Mouse (Mus musculus) hindbrain, embryonic 11.5 days (tissue): ENCODE data around the gene Spata31d1b. TPM values are rescaled to one million over a fixed set of nuclear protein-coding genes. Genes with fewer than 3 reads are reported as not detected.
A peak's percentile ranks its signal among the peaks of the same experiment; 100 is the strongest.
"Not testable (repeated sequence)": the region's sequence is repeated elsewhere in the genome, so short reads cannot be mapped to it uniquely, and the experiment has no call there.

ENCODE experiments used
- ATAC-seq: fragments of 200-750 bp; cut with Nextera tagmentation; 2 replicates; pipeline ENCODE4 v1.8.0; 2017; ENCODE audit warnings: mild to moderate bottlenecking, moderate TSS enrichment, moderate library complexity; ENCODE audit not compliant: low FRiP score
- DNase-seq: peaks from one replicate; pipeline ENCODE4 v3.0.0-alpha.2; 2015; ENCODE audit warnings: low spot score
- H3K27ac ChIP-seq: fragments of 300-500 bp; sonication (generic); 2 replicates; pipeline ENCODE4 v1.5.1; 2014; ENCODE audit warnings: mild to moderate bottlenecking, low read depth, low read length
- H3K27me3 ChIP-seq: fragments of 300-500 bp; sonication (generic); 2 replicates; pipeline ENCODE4 v1.6.1; 2014; ENCODE audit warnings: mild to moderate bottlenecking, low read length, moderate library complexity, mixed read lengths; ENCODE audit not compliant: control insufficient read depth, insufficient read depth
- H3K36me3 ChIP-seq: fragments of 300-500 bp; sonication (generic); 2 replicates; pipeline ENCODE4 v1.6.1; 2014; ENCODE audit warnings: mild to moderate bottlenecking, low read length, moderate library complexity, mixed read lengths; ENCODE audit not compliant: control insufficient read depth, insufficient read depth
- H3K4me1 ChIP-seq: fragments of 300-500 bp; sonication (generic); replicated peaks from 2 replicates; pipeline ENCODE4 v1.6.1; 2014; ENCODE audit warnings: low read length, mixed read lengths; ENCODE audit not compliant: control insufficient read depth, insufficient read depth
- H3K4me2 ChIP-seq: fragments of 300-500 bp; sonication (generic); replicated peaks from 2 replicates; pipeline ENCODE4 v1.6.1; 2014; ENCODE audit warnings: mild to moderate bottlenecking, low read depth, low read length
- H3K4me3 ChIP-seq: fragments of 300-500 bp; sonication (generic); 2 replicates; pipeline ENCODE4 v1.5.1; 2014; ENCODE audit warnings: low read depth, low read length
- H3K9ac ChIP-seq: fragments of 300-500 bp; sonication (generic); 2 replicates; pipeline ENCODE4 v1.6.1; 2014; ENCODE audit warnings: low read depth, low read length
- H3K9me3 ChIP-seq: fragments of 300-500 bp; sonication (generic); 2 replicates; pipeline ENCODE4 v1.6.1; 2016; ENCODE audit warnings: low read length; ENCODE audit not compliant: control insufficient read depth
- WGBS: fragments of 180-500 bp; shearing (Covaris S2); extraction: QIAGEN DNeasy Blood & Tissue Kit; methylation state at CpG from one replicate; pipeline ENCODE4 v1.1.7; 2014; 5-methylcytosine and 5-hydroxymethylcytosine counted together
- polyA plus RNA-seq: library from polyadenylated mRNA; unstranded; fragments of >200 nt; fragmentation: Nextera tagmentation; extraction: Ambion mirVana; gene quantifications from 2 replicates; pipeline ENCODE4 v1.2.1, GENCODE M21; 2014

Gene Spata31d1b
- polyA plus RNA-seq, 1 experiment from 2014 or later, result not detected

DNA sequence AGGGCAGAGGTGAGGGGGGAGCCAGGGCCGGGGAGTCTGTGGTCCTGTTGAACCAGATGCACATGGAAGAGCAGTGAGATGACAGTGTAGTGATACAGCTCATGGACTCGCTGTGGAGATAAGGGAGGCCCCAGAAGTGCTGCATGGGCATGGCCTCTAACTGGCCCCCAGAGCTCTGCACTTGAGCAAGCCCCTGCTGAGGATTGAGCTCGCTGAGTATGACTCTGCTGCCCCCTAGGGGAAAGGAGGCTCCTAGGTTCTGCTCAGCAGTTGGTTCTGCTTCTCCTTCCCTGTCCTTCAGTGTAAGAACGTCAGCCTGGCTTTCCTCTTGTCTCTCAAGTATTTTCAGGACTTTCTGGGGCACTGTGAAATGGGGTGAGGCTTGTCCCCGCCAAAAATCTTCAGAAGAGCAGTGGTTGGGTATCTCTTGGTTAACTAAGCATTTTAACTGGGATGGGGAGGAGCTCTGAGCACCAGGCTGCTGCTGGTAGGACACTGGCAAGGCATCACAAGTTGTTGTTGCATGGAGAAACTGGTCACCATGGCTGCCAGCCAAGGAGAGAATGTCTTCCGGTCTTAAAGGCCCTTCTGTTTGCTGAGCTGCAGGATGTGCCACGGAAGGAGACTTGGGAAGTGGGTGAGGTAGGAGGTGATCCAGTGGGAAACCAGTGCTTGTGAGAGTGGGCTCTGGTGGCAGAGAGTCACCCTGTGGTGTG lies 16.5 kb downstream of the Spata31d1b start:
- no peaks in the 10 kb centered on the region for H3K27me3 ChIP-seq
- H3K4me2 ChIP-seq, result no peak overlapping the region
- DNase-seq, result peak; percentile 91
- peak; percentile 89 for ATAC-seq
- no peak overlapping the region for H3K27ac ChIP-seq
- no peak overlapping the region for H3K9ac ChIP-seq
- H3K4me1 ChIP-seq, result no peaks in the 10 kb centered on the region
- H3K4me3 ChIP-seq, result no peak overlapping the region
- H3K36me3 ChIP-seq, result no peaks in the 10 kb centered on the region
- no peaks in the 10 kb centered on the region for H3K9me3 ChIP-seq
- WGBS, result 28% methylated on average over 7 of the region's 7 CpGs

DNA sequence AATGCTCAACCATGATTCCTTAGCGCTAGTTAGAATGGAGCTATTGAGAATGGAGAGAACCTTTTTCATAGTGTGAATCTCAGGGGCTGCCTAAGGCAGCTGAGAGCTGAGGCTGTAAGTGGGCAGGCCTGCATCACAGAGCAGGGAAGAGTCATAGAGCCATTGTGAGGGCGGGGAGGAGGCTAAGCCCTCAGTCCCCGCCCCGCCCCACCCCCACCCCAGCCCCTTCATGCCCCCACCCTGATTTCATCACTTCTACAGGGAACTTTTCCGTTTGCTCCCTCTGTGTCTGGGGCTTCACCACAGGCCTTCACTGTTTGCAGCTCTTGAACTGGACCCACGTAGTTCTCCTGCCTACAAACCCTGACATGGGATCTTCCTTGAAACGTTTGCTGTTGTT lies 19.6 kb downstream of the Spata31d1b start, which contains the start of gene Spata31d1d:
Spata31d1d (minus strand) TSS at position 101 of the 400 bp plus-strand sequence.
- H3K4me1 ChIP-seq, result no peaks in the 10 kb centered on the region

DNA sequence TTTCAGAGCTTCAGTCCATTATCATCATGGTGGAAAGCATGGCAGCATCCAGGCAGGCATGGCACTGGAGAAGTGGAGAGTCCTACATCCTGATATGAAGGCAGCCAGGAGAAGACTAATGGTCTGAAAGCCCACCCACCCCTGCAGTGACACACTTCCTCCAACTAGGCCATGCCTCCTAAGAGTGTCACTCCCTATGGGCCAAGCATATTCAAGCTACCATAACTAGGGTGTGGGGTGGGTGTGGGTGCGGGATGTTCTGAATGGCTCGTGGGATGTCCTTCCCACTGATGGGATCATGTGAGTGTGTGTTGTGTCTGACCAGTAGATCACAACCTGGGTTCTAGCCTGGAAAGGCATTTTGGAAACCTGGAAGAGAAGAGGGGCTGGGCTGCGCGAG lies 21.9 kb downstream of the Spata31d1b start:
- H3K27ac ChIP-seq, result no peak overlapping the region
- no peaks in the 10 kb centered on the region for H3K4me1 ChIP-seq
- DNase-seq, result no peak
- H3K9me3 ChIP-seq, result no peaks in the 10 kb centered on the region
- H3K9ac ChIP-seq, result no peak overlapping the region
- WGBS, result 72% methylated on average over 2 of the region's 4 CpGs
- no peaks in the 10 kb centered on the region for H3K27me3 ChIP-seq
- no peak overlapping the region for H3K4me3 ChIP-seq
- ATAC-seq, result no peak
- H3K36me3 ChIP-seq, result no peaks in the 10 kb centered on the region
- no peak overlapping the region for H3K4me2 ChIP-seq

More for the DNA sequence above, 19.6 kb downstream of the Spata31d1b start, which contains the start of gene Spata31d1d:
- Histone ChIP-seq H3K36me3 (no peaks in the 10 kb centered on the region), H3K4me2 (no peak within 1 kb of the TSS), H3K27me3 (no peaks in the 10 kb centered on the region), H3K9ac (no peak within 1 kb of the TSS), H3K27ac (no peak within 1 kb of the TSS), H3K9me3 (no peaks in the 10 kb centered on the region), H3K4me3 (no peak within 1 kb of the TSS)
- DNase-seq (no peak), ATAC-seq (no peak)
- 45% methylated on average over 6 of the region's 7 CpGs for WGBS

DNA sequence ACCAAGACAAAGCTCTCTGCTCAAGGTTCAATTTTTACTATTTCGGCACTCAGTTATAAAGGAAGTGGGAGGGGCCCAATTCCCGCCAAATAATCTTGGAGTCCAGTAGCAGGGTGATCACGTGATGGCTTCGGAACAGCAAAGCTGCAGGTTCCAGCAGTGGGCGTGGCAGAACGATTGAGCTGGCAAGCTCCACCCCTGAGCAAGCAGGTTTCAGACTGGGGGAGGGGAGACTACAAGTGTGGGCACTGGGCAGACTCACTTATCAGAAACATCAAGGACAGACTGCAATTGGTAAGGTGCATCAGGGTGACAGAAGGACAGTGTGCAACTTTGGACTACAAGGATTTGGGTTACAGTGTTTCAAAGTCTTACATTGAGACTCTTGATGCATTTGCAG lies 22.3 kb downstream of the Spata31d1b start:
- ATAC-seq, result not testable (repeated sequence)

DNA sequence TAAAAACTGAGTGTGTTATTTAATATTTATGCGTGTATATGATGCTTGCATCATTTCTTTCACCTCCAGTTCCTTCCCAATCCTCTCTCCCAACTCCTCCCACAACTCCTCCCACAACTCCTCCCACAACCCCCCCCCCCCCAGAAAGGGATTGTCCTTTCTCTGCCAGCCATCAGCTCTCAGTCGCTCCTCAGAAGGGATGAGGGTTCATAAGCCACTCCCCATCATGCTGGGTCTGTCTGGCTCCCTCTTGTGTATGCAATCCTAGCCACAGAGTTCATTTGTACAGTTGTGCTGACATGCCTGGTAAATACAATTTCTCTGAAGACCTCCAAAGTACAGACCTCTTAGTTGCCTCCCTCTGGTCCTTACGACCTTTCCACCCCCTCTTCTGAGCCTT lies 23.1 kb downstream of the Spata31d1b start:
- no peak for ATAC-seq
- H3K9ac ChIP-seq, result no peak overlapping the region
- no peaks in the 10 kb centered on the region for H3K4me1 ChIP-seq
- H3K27me3 ChIP-seq, result no peaks in the 10 kb centered on the region
- WGBS, result 37% methylated on average over 3 of the region's 3 CpGs
- H3K9me3 ChIP-seq, result no peaks in the 10 kb centered on the region
- no peak overlapping the region for H3K27ac ChIP-seq
- H3K36me3 ChIP-seq, result no peaks in the 10 kb centered on the region
- H3K4me3 ChIP-seq, result no peak overlapping the region
- peak; percentile 30 for DNase-seq
- no peak overlapping the region for H3K4me2 ChIP-seq

More for the DNA sequence above, 22.3 kb downstream of the Spata31d1b start:
- not testable (repeated sequence) for H3K4me3 ChIP-seq, DNase-seq, H3K9me3 ChIP-seq, H3K27me3 ChIP-seq, H3K9ac ChIP-seq, H3K27ac ChIP-seq, H3K4me1 ChIP-seq, H3K4me2 ChIP-seq, H3K36me3 ChIP-seq
- 31% methylated on average over 5 of the region's 6 CpGs for WGBS

DNA sequence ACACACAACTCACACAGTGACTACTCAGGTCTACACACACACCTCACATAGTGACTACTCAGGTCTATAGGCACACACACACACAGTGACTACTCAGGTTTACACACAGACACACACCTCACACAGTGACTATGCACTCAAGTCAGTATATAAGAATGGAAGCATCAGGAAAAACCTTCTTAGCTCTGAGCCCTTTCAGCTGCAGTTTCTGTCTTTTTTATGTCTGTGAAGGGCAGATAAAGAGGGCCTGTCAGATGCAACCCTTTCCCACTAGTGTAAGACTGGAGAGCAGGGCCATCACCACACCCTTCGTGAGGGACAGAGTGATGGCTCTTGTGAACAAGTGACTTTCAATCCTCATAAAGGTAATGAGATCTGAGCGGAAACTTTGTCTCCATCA lies 26.4 kb downstream of the Spata31d1b start:
- H3K9ac ChIP-seq, result no peak overlapping the region
- H3K4me1 ChIP-seq, result no peaks in the 10 kb centered on the region
- H3K9me3 ChIP-seq, result no peaks in the 10 kb centered on the region
- 88% methylated on average over 2 of the region's 2 CpGs for WGBS
- no peaks in the 10 kb centered on the region for H3K27me3 ChIP-seq
- no peak overlapping the region for H3K4me2 ChIP-seq
- no peak overlapping the region for H3K4me3 ChIP-seq
- no peak for ATAC-seq
- H3K36me3 ChIP-seq, result no peaks in the 10 kb centered on the region
- no peak overlapping the region for H3K27ac ChIP-seq
- DNase-seq, result no peak

DNA sequence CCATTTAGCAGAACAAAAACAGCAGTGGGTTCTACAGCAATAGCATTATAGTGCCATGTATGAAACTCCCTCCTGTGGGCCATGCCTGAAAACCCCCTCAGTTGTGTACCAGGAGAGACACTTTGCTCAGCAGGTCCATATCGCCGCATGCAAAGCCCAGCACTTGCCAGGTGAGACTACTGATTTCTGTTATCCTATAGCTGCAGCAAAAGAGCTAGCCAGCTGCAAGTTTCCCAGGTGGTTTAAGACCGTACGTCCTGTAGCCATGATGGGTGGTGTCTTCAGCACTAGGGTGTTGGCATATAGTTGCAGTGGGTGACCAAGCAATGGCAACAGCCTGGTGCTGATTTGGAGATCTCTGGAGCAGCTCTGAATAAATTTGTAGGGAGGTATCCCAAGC lies 27.3 kb downstream of the Spata31d1b start:
- no peak overlapping the region for H3K4me3 ChIP-seq
- WGBS, result 92% methylated on average over 4 of the region's 4 CpGs
- no peaks in the 10 kb centered on the region for H3K36me3 ChIP-seq

DNA sequence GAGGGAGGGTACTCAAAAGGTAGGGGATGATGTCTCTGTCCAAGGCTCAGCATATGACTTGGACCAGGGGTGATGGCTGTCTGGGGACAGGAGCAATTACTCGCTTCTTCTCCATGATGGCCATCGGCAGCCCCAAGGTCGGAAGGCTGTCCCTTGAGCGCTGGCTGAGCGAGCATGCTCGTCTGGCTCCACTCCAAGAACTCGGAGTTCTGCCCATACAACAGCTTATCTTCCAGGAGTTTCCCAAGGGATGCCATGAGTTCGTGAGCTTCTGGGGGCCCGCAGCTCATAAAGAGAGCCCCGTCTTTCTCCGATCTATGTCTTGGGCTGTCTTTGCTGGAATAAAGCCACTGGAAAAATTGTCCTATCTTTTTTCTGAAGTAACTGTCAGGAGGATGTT lies 29.0 kb downstream of the Spata31d1b start:
- Histone ChIP-seq H3K9me3 (no peaks in the 10 kb centered on the region), H3K4me2 (no peak overlapping the region), H3K27ac (no peak overlapping the region), H3K4me3 (no peak overlapping the region), H3K4me1 (no peaks in the 10 kb centered on the region), H3K27me3 (no peaks in the 10 kb centered on the region), H3K36me3 (no peaks in the 10 kb centered on the region), H3K9ac (no peak overlapping the region)
- 94% methylated on average over 11 of the region's 11 CpGs for WGBS
- ATAC-seq (no peak), DNase-seq (no peak)

More for the DNA sequence above, 27.3 kb downstream of the Spata31d1b start:
- ATAC-seq (no peak), DNase-seq (no peak)
- H3K9ac ChIP-seq, result no peak overlapping the region
- no peaks in the 10 kb centered on the region for H3K4me1 ChIP-seq
- H3K27me3 ChIP-seq, result no peaks in the 10 kb centered on the region
- H3K27ac ChIP-seq, result no peak overlapping the region
- H3K9me3 ChIP-seq, result no peaks in the 10 kb centered on the region
- H3K4me2 ChIP-seq, result no peak overlapping the region

DNA sequence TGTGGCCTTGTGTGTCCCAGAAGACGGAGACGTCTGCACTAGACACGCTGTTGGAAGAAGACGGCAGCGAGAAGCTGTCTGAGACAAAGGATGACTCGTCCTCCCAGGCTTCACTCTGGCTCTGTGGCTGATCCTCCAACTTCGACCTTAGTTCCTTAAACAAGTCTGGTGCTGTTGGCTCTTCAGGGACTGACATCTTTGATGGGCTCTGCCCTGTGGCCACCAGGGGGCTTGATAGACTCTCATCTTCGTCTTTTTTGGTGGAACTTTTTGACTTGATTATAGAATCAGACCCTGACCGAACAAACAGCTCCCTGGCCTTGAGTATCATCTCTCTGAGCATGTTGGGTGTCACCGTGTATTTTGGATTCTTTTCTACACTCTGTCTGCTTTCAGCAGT lies 29.6 kb downstream of the Spata31d1b start:
- no peaks in the 10 kb centered on the region for H3K27me3 ChIP-seq
- no peak for ATAC-seq
- H3K9ac ChIP-seq, result no peak overlapping the region
- H3K27ac ChIP-seq, result no peak overlapping the region
- no peaks in the 10 kb centered on the region for H3K4me1 ChIP-seq
- H3K4me2 ChIP-seq, result no peak overlapping the region
- H3K4me3 ChIP-seq, result no peak overlapping the region
- DNase-seq, result no peak
- H3K36me3 ChIP-seq, result no peaks in the 10 kb centered on the region
- 83% methylated on average over 10 of the region's 10 CpGs for WGBS
- no peaks in the 10 kb centered on the region for H3K9me3 ChIP-seq
